Mouse (Mus musculus) heart, embryonic 16.5 days (tissue): ENCODE results near the gene Gm49394. TPM values are rescaled to one million over a fixed set of nuclear protein-coding genes. Genes with fewer than 3 reads are reported as not detected.

Source experiments
- ATAC-seq: fragments of 200-750 bp; cut with Nextera tagmentation; replicated peaks from 2 replicates; pipeline ENCODE4 v1.8.0; 2017; ENCODE audit warnings: moderate number of reproducible peaks; ENCODE audit not compliant: insufficient read depth, low FRiP score; ENCODE audit errors: extremely low read depth
- H3K27ac ChIP-seq: fragments of 300-500 bp; sonication (generic); 2 replicates; pipeline ENCODE4 v1.5.1; 2014; ENCODE audit warnings: mild to moderate bottlenecking, low read length, control low read depth, moderate library complexity
- H3K27me3 ChIP-seq: fragments of 300-500 bp; sonication (generic); 2 replicates; pipeline ENCODE4 v1.6.1; 2014; ENCODE audit warnings: low read length, mixed read lengths; ENCODE audit not compliant: control insufficient read depth, insufficient read depth
- H3K36me3 ChIP-seq: fragments of 300-500 bp; sonication (generic); 2 replicates; pipeline ENCODE4 v1.6.1; 2014; ENCODE audit not compliant: control insufficient read depth, insufficient read depth
- H3K4me1 ChIP-seq: fragments of 300-500 bp; sonication (generic); 2 replicates; pipeline ENCODE4 v1.6.1; 2014; ENCODE audit warnings: low read length, mixed read lengths; ENCODE audit not compliant: control insufficient read depth, insufficient read depth
- H3K4me2 ChIP-seq: fragments of 300-500 bp; sonication (generic); 2 replicates; pipeline ENCODE4 v1.6.1; 2014; ENCODE audit warnings: low read depth, mild to moderate bottlenecking, control low read depth, low read length
- H3K4me3 ChIP-seq: fragments of 300-500 bp; sonication (generic); 2 replicates; pipeline ENCODE4 v1.5.1; 2014; ENCODE audit warnings: mild to moderate bottlenecking, control low read depth, low read length
- H3K9ac ChIP-seq: fragments of 300-500 bp; sonication (generic); 2 replicates; pipeline ENCODE4 v1.6.1; 2014; ENCODE audit warnings: low read length, control low read depth
- H3K9me3 ChIP-seq: fragments of 300-500 bp; sonication (generic); replicated peaks from 2 replicates; pipeline ENCODE4 v1.6.1; 2016; ENCODE audit warnings: low read length; ENCODE audit not compliant: control insufficient read depth
- WGBS: fragments of 180-500 bp; shearing (Covaris S2); extraction: QIAGEN DNeasy Blood & Tissue Kit; methylation state at CpG from one replicate; pipeline ENCODE4 v1.1.7; 2014; 5-methylcytosine and 5-hydroxymethylcytosine counted together
- polyA plus RNA-seq: library from polyadenylated mRNA; unstranded; fragments of >200 nt; fragmentation: Nextera tagmentation; extraction: Ambion mirVana; gene quantifications from 2 replicates; pipeline ENCODE4 v1.2.1, GENCODE M21; 2015

The Gm49394 gene
- polyA plus RNA-seq, 1 experiment from 2014 or later, result 0.32 TPM

- H3K9me3 ChIP-seq, result no peaks in the 10 kb centered on the region
- H3K36me3 ChIP-seq, result no peaks in the 10 kb centered on the region
- H3K27me3 ChIP-seq, result peaks cover 54% of the 10 kb centered on the region
- ATAC-seq, result no peak
- peak overlapping the region; percentile 52 for H3K4me2 ChIP-seq
- peak overlapping the region; percentile 74 for H3K4me3 ChIP-seq
- no peaks in the 10 kb centered on the region; the same call in none of the 2 replicates for H3K4me1 ChIP-seq
- H3K27ac ChIP-seq, result peak overlapping the region; percentile 96
- peak overlapping the region; percentile 91 for H3K9ac ChIP-seq
These were observed 7.9 kb downstream of the Gm49394 start for GRCm38 (mm10) chr7:142661811-142662210.

DNA sequence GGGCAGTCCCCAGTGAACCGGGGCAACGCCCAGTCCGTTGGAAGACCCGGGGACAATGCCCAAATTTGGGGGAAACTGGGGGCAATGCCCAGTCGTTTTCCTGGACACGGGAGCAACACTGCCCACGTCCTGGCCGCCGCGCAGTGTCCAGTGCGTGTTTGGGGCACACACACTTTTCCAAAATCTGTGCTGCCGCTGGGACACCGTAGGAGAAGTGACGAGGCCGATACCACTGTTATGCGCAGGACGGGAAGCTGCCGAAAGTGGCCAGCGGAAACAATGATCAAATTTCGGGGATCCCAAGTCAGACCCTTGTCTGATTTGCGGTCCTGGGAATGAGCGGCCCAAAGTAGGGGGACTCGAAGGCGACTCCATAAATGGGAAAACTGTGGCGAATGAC, 8.7 kb downstream of the Gm49394 start:
- H3K9ac ChIP-seq, result peak overlapping the region; percentile 91
- peak overlapping the region; percentile 96 for H3K27ac ChIP-seq
- peak overlapping the region; percentile 74 for H3K4me3 ChIP-seq
- H3K9me3 ChIP-seq, result no peaks in the 10 kb centered on the region
- 2% methylated on average over 25 of the region's 25 CpGs for WGBS
- H3K4me2 ChIP-seq, result peak overlapping the region; percentile 52
- H3K27me3 ChIP-seq, result peaks cover 55% of the 10 kb centered on the region
- no peaks in the 10 kb centered on the region for H3K36me3 ChIP-seq
- ATAC-seq, result no peak
- H3K4me1 ChIP-seq, result no peaks in the 10 kb centered on the region; the same call in none of the 2 replicates

DNA sequence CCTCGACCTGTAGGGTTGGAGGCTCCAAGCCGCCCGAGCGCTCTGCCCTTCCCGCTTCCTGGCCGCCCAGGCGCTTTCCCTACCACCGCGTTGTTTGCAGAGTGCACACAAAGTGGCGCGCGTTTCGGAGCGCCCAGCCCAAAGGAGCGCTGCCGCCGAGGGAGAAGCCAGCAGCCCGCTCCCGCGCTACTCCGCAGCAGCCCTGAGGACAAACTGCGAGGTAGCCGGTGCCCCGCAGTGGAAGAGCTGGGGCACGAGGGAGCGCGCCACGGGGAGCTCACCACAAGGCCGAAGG, 9.1 kb downstream of the Gm49394 start:
- Histone ChIP-seq H3K27me3 (peaks cover 56% of the 10 kb centered on the region), H3K4me1 (no peaks in the 10 kb centered on the region; the same call in none of the 2 replicates), H3K4me2 (peak overlapping the region; percentile 52), H3K36me3 (no peaks in the 10 kb centered on the region), H3K4me3 (peak overlapping the region; percentile 74), H3K27ac (peak overlapping the region; percentile 96), H3K9me3 (no peaks in the 10 kb centered on the region), H3K9ac (peak overlapping the region; percentile 91)
- ATAC-seq, result no peak
- WGBS, result under 1% methylated on average over 29 of the region's 29 CpGs

DNA sequence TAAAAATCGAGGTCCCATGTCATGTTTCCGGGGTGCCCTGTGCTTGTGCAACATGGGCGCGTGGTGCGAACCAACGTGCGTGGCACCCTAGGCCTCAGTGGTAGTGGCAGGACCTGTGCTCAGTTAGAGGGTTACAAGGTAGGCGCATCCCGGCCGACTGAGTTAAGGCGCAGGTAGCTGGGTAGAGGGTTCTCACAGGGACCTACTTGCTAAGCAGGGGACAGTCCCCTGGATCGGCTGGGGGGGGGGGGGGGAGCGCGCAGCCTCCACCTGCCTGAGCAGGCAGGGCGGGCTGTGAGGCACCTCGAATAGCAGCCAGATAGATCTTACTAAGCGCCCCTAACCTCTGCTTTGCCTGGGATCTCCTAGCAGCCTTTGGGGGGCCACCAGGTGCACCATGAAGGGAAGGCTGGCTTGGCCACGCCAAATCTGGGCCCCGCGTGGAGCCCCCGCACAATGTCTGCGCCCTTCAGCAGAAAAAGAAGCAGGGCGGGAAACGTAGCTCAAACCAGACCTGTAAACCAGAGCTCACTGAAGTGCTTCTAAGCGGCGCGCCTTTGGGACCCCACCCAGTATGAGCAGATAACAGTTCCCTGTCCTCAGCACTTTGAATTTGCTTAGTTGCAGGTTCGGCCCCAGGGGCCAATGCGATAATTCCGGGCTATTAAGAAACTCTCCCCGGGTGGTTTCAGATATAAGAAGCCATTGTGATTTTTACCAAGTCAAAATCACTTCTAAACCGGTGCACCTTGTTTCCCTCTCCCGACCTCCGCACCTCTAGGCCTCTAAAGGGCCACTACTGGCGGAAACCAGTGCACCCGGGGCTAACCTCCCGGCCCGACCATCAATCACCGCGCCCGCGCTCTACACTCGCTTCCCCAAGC, 9.7 kb downstream of the Gm49394 start:
- peak overlapping the region; percentile 96 for H3K27ac ChIP-seq
- peak overlapping the region; percentile 91 for H3K9ac ChIP-seq
- no peaks in the 10 kb centered on the region for H3K9me3 ChIP-seq
- H3K4me2 ChIP-seq, result peak overlapping the region; percentile 52
- H3K4me3 ChIP-seq, result peak overlapping the region; percentile 74
- under 1% methylated on average over 41 of the region's 43 CpGs for WGBS
- no peaks in the 10 kb centered on the region for H3K36me3 ChIP-seq
- no peaks in the 10 kb centered on the region; the same call in none of the 2 replicates for H3K4me1 ChIP-seq
- H3K27me3 ChIP-seq, result peaks cover 52% of the 10 kb centered on the region
- 0 out of 2 replicates have a peak, but pooled peaks have one; percentile 0 for ATAC-seq

GRCm38 (mm10) chr7:142659181-142659681, 10.5 kb downstream of the Gm49394 start:
- Histone ChIP-seq H3K4me3 (peak overlapping the region; percentile 74), H3K4me1 (no peaks in the 10 kb centered on the region; the same call in none of the 2 replicates), H3K9me3 (no peaks in the 10 kb centered on the region), H3K27ac (peak overlapping the region; percentile 96), H3K36me3 (0 out of 2 replicates have a peak, but pooled peaks cover 3% of the 10 kb centered on the region), H3K4me2 (peak overlapping the region; percentile 52), H3K27me3 (peaks cover 56% of the 10 kb centered on the region), H3K9ac (peak overlapping the region; percentile 91)
- WGBS, result under 1% methylated on average over 49 of the region's 70 CpGs
- ATAC-seq, result peak; percentile 69

- WGBS, result 0% methylated on average over 35 of the region's 40 CpGs
- H3K9me3 ChIP-seq, result no peaks in the 10 kb centered on the region
- H3K4me2 ChIP-seq, result peak overlapping the region; percentile 52
- H3K27me3 ChIP-seq, result peaks cover 56% of the 10 kb centered on the region
- H3K4me1 ChIP-seq, result no peaks in the 10 kb centered on the region; the same call in none of the 2 replicates
- ATAC-seq, result no peak
- H3K36me3 ChIP-seq, result peaks cover 3% of the 10 kb centered on the region; the same call in 1 of the 2 replicates
- peak overlapping the region; percentile 74 for H3K4me3 ChIP-seq
- H3K27ac ChIP-seq, result peak overlapping the region; percentile 94
- peak overlapping the region; percentile 91 for H3K9ac ChIP-seq
These were observed 11.0 kb downstream of the Gm49394 start for GRCm38 (mm10) chr7:142658681-142659180.

GRCm38 (mm10) chr7:142657821-142658614, 11.7 kb downstream of the Gm49394 start:
- no peak; the same call in 1 of the 2 replicates for ATAC-seq
- H3K36me3 ChIP-seq, result peaks cover 7% of the 10 kb centered on the region; the same call in 1 of the 2 replicates
- peaks cover 49% of the 10 kb centered on the region for H3K27me3 ChIP-seq
- H3K9ac ChIP-seq, result peak overlapping the region; percentile 91
- H3K4me3 ChIP-seq, result peak overlapping the region; percentile 74
- 2% methylated on average over 33 of the region's 34 CpGs for WGBS
- no peaks in the 10 kb centered on the region for H3K9me3 ChIP-seq
- peak overlapping the region; percentile 52 for H3K4me2 ChIP-seq
- peak overlapping the region; percentile 94 for H3K27ac ChIP-seq
- H3K4me1 ChIP-seq, result no peaks in the 10 kb centered on the region; the same call in none of the 2 replicates

DNA sequence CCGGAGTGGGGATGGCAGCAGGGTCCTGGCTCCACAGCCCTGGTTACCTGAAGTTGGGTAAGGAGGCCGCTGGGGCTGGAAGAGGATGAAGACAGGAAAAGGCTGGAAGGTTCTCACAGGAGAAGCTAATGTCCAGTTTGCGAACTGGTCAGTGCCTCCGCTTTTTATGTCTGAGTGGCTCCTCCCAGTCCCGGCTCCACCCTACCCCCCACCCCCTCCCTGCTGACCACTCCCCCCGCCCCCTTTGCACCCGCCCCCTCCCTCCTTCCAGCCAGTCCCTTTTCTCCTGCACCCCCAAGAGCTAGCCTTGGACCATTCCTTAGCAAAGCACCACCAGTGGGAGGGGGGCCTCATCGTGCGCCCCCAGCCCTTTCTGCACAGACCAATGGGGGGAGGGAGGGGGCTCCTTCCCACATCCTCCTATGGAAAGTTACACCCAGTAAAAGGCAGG, 12.4 kb downstream of the Gm49394 start:
- Histone ChIP-seq H3K4me1 (no peaks in the 10 kb centered on the region; the same call in none of the 2 replicates), H3K9me3 (no peaks in the 10 kb centered on the region), H3K27ac (peak overlapping the region; percentile 94), H3K4me3 (peak overlapping the region; percentile 74), H3K9ac (peak overlapping the region; percentile 91), H3K36me3 (peaks cover 7% of the 10 kb centered on the region; the same call in 1 of the 2 replicates), H3K27me3 (peaks cover 43% of the 10 kb centered on the region), H3K4me2 (peak overlapping the region; percentile 52)
- ATAC-seq, result peak; percentile 29; the same call in 1 of the 2 replicates
- WGBS, result 24% methylated on average over 7 of the region's 9 CpGs
